Mouse (Mus musculus): ENCODE measurements around the gene Coro1a.

Gene Coro1a

DNA sequence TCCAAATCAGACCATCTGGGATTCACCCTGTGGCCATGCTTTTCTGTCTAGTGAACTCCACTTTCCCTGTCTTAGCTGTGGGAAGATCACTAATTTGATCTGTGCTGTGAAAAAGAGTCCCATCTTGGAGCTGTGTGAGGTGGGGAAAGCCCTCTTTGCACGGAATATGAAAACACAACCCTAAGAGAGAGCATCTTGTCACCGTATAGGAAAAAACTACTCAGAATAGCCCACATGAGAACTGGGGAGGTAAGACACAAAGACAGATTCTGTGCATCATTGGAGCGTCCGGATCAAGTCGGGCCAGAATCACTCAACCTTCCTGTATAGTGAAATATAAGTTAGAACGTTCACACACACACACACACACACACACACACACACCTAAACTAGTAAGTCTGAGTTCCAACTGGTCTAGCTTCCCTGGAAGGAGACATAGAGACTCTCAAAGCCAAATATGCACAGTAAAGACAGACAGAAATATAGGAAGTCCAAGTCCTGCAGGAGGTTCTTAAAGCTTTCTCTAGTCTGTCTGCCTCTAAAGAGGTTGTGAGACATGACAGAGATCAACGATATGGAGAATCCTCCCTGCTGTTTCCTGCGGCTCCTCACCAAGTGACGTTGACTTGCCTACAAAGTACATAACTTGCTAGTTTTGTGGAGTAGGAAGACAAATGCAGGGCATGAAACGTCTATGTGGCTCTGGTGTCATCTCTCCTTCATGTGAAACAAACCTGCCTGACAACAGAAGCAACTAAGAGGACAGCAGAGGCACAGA, 777 bp upstream of the Coro1a start:
- DNase-seq (ENCODE audit: low spot score) = no peak

DNA sequence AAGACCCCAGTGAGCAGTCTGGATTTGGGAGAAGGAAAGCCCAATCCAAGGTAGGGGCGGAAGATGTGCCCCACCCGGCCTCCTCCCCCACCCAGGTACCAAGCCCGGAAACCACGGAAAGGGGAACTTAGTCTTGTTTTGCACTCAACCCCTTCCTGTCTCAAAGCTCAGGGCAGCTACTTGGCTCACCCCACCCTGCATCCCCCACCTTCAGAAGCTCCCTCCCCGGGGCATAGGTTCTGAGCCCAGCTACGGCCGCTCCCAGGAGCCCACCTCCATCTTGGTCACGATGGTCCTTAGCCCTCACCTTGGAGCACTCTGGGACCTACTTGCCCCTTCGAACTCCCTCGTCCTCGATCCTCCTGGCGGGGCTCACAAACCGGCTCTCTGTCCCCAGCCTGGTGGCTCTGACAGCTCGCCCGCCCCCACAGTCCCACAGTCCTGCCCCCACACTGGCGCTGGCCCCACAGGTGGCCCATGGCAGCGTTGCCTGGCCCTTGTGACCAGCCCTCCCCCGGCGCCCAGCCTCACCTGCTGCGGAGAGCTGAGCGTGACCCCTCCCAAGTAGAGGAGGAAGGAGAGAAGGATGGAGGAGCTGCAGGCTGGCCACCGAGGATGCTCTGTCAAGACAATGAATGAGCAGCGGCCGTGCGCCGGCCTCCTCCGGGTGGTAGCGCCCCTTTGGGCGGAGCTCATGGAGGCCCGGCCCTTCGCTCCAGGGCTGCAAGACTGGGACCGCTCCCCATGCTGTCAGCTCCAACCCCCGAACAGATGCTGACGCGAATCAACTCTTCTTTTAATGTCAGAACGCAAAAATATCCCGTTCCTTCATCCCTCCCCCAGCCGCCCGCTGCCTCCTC, 3.2 kb downstream of the Coro1a start:
- peak; percentile 49 for DNase-seq (ENCODE audit: low spot score)

- no peak for DNase-seq (ENCODE audit: low spot score)
Observed at GRCm38 (mm10) chr7:126703757-126704077, 3.9 kb downstream of the Coro1a start.

DNA sequence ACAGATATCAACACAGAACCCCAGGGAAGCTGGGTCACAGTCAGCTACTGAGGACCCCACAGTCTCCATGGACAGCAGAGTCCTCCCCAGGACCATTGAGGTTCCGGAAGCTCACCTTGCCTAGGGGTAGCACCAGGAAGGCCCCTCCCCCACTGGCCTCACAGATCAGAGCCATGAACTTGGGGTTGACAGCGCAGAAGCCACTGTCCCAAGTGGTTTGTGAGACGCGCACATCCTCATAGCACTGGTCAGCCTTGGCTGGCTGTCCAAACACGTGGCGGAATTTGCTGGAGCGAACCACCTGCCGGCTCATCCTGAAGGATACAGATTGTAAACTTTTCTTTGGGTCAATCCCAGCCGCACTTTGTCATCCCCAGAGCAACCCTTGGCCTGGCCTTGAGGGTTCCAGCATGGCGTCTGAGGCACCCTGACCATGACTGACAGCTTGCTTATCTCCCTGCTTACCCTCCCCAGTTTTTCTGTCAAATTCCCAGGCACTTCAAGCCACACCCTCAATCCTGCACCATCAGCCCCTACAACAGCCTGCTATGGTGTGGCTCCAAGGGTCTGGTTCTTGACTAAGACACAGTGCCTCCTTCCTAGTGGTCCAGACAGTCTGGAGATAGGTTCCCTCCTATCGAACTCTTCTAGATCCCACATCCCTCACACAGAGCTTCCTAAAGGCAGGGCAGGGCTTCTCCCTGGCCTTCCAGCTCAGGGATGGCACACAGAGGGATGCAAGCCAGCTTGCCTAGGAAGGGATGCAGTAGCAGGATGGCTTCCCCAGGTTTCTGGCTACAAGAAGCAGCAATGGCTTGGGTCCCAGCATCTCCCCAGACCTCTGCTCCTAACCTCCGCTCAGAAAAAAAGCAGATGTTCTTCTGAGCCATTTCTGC, 4.5 kb downstream of the Coro1a start:
- DNase-seq (ENCODE audit: low spot score) = no peak

- no peak for DNase-seq (ENCODE audit: low spot score)
Observed at GRCm38 (mm10) chr7:126702358-126702757, 5.2 kb downstream of the Coro1a start.

DNA sequence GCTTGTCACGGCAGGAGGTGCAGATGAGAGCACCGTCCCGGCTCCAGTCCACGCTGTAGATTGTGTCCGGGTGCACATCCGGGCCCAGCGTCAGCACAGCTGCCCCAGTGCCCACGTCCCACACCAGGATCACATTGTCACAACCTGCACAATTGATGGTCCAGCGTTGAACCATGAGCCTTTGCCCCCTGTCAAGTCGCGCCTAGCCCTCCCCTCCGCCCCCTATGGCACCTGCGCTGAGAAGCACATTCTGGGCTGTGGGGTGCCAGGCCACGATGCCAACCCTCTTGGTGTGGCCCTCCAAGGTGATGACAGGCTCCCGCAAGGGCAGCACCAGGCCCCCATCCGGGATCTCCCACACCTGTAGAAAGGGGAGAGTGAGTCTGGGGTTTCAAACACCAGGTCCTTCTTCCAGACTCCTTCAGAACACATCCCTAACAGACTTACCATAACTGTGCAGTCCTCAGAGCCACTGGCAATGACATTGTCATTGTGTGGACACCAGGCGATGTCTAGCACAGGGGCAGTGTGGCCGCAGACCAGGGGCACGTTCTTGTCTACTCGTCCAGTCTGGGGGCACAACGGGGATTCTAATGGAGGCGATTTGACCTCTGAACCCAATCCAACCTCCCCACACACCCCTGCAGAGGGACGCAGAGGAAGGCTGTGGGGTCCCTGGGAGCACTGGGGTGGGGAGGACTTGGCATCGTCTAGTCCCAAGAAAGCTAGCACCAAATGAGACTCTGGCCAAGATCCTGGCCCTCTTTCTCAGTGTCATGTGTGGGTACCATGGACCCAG, 5.8 kb downstream of the Coro1a start:
- no peak for DNase-seq (ENCODE audit: low spot score)

GRCm38 (mm10) chr7:126701070-126701469, 6.5 kb downstream of the Coro1a start:
- peak; percentile 64 for DNase-seq (ENCODE audit: low spot score)

- DNase-seq (ENCODE audit: low spot score) = no peak
Observed at GRCm38 (mm10) chr7:126700063-126701015, 7.2 kb downstream of the Coro1a start.

DNA sequence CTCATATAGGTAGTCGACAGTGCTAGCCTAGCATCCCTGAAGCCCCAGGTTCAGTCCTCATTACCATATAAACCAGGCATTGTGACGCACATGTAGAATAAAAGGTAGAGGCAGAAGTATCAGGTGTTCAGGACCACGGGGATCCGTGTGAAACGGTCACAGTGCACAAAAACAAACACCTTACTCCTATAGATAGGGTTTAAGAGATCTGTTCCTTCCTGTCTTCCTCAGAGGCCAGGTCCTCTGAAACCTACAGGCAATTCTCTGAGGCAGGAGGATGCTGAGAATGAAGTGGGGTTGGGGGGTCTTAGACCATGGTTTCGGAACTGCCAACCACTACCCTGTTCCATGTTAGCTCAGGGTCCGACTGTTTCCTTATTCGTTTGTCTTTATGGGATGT, 9.7 kb downstream of the Coro1a start:
- no peak for DNase-seq (ENCODE audit: low spot score)

DNA sequence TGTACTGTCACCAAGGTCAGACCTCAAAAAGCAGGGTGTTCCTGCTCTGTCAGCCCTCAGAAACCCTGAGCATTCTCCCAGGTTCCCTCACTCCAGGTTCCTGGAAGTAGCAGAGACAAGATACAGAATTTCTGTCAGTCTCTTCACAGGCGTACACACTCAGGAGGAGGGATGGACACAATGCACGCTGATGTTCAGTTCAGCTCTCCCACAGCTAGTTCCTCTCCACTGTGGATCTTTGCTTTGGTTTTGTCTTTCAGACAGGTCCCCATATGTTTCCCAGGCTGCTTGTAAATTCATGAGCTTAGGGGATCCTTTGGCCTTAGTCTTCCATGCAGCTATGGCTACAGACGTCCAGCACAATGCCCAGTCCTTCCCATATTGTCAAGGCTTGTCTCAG, 10.7 kb downstream of the Coro1a start:
- DNase-seq (ENCODE audit: low spot score) = no peak

GRCm38 (mm10) chr7:126696303-126696702, 11.3 kb downstream of the Coro1a start:
- no peak for DNase-seq (ENCODE audit: low spot score)

DNA sequence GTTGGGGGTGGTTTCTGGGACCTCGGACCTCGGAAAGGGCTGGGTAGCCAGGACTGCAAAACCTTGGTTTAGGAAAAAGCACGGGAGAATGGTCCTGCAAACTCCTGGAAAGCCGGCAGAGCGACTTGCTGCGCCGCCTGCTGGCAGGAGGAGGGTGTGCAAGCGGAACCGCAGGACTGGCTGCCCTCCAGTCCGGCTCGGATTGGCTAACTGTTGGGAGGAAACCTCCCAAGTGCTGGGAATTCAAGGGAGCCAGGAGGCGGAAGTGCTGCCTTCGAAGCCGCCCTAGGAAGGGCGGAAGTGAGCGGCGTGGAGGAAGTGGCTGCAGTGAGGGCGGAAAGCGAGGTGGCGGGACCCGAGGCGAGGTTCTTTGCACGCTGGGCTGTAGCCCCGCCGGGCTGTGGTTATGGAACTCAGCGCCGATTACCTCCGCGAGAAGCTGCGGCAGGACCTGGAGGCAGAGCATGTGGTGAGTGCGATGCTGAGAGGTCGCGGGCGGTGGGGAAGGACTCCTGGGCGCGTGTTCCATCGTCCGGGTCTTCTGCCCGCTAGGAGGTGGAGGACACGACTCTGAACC, 11.9 kb downstream of the Coro1a start, which contains the start of gene Slx1b:
Slx1b (minus strand) TSS at position 154 of the 577 bp plus-strand sequence.
- peak; percentile 95 for DNase-seq (ENCODE audit: low spot score)

DNA sequence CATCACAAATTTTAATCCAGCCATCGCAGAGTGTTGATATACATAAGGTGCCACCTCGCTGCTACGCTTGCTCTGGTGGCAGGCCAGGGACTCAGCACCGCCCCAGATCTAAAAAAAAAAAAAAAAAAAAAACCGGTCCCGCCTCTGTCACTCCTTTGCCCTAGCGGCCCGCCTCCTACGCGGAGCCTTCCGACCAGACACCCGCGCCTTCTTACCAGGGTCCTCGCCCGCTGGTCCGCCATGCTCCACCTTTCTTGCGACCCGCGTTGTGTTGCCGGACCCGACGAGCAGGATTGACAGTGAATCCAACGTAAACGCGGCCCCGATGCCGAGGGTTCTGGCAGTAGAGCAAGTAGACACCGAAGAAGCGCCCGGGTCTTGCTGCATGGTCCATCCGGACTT, 12.4 kb downstream of the Coro1a start, which contains the start of gene Bola2:
Bola2 (plus strand) TSS at position 192 of the 402 bp plus-strand sequence.
- no peak for DNase-seq (ENCODE audit: low spot score)

GRCm38 (mm10) chr7:126694441-126695051, 13.0 kb downstream of the Coro1a start:
- DNase-seq (ENCODE audit: low spot score) = no peak

GRCm38 (mm10) chr7:126693781-126694180, 13.8 kb downstream of the Coro1a start:
- no peak for DNase-seq (ENCODE audit: low spot score)

DNA sequence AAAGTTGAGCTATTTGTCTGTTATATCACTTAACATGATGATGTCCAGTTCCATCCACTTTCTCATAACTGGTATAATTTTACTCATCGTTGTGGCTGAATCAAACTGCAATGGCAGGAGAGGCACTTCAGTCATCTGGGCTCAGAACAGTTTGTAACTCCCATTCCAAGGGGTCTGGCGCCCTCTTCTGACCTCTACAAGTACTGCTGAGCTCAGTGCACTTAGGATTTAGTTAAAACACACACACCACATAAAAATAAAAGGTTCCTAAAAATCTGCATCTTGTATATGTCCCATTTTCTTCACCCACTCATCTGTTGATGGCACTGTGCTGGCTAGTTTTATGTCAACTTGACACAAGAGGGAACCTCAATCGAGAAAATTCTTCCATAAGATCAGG, 14.3 kb downstream of the Coro1a start:
- DNase-seq (ENCODE audit: low spot score) = peak; percentile 67

GRCm38 (mm10) chr7:126692426-126692825, 15.2 kb downstream of the Coro1a start:
- DNase-seq (ENCODE audit: low spot score) = no peak

GRCm38 (mm10) chr7:126691676-126692075, 15.9 kb downstream of the Coro1a start:
- no peak for DNase-seq (ENCODE audit: low spot score)

DNA sequence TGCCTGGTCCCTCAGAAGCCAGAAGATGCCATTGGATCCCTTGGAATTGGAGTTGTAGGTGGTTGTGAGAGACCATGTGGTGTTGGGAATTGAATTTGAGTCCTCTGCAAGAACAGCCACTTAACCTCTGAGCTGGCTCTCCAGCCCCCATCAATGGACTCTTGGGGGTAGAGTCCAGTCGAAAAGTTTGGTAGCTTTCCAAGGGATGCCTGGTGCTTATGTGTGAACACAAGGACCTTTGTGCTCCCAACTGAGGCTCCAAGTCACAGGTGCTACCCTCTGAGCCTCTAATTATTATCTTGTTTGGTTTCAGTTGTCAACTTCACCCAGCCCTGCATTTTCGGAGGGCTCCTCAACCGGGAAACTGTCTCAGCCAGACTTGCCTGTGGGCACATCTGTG, 16.9 kb downstream of the Coro1a start:
- no peak for DNase-seq (ENCODE audit: low spot score)
